Mouse (Mus musculus): ENCODE measurements around the gene Msantd2. TPM values are rescaled to one million over a fixed set of nuclear protein-coding genes. Genes with fewer than 3 reads are reported as not detected.

The Msantd2 gene
- polyA plus RNA-seq (2017; shearing (Covaris generic)): 10 to 100 TPM; 23.8 to 28.9 TPM

DNA sequence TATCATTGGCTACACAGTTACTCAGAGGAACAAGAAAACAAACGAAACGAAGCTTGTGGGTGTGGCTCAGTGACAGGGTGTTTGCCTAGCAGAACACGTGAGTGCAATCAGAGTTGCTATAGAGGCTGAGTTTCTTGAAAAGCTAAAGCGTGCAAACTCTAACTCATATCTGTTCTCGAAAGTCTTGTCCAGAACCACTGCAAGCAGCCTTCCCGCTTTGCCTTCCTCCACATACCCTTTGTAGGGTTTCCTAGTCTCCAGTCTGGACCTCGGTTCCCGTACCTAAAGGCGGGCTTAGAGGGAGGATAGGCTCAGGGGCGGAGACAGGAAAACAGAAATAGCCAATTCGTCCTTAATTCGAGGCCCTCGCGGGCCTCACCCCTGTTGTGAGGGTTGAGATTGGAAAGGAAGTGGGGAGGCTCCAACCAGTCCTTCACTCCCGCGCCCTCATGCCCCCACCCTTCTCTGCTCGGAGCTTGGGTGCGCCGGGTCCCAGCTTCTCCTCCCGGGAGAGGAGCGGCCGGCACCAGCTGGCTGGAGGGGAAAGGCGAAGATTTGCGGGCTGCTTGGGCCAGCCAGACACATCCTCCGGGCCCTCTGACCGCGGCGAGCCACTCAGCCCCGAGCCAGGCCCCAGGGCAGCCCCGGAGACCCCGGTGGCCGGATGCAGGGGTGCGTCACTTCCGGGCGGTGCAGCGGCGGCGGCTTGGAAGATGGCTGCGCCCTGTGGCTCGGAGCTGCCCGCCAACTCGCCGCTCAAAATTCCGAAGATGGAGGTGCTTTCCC, at the start of gene Msantd2:
Msantd2 (plus strand) TSS at position 709 of the 786 bp plus-strand sequence.

DNA sequence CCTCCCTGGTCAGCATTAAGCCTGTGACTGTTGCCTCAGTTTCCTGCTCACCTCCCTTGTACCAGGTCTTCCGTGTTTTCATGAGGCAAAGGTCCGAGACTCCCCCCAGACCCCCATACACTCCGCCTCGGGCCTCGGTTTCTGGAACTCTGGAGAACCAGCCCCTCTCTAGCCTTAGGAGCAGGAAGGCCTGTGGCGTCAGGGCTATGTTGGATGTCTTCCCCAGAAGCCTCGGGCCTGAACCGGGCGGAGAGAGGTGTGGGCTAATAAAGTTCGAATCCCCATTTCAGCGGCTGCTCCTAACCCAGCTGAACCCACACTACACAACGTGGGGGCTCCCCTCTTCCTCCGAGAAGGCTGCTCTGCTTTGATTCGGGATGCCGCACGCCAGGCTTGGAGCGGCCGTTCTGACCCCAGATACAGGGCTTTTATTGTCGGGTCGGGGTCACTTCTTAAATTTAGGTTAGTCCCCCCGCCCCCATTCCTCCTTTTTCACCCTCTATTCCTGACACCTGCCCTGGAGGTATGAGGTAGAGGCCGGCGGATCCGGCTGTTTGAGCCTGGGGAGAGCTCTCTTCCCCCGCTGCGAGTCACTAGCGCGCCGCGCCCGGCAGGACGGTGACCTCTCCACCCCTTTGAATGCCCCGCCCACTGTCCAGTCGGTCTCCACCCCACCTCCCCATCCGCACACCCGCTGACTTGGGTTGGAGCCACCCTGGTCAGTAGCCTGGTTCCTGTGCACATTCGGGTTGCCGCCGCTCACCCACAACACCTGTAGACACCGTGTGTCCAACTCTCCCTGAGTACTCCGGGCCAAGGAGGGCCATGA, 38.5 kb downstream of the Msantd2 start, which contains the start of gene Esam:
Esam (plus strand) TSS at position 683 of the 829 bp plus-strand sequence.

GRCm38 (mm10) chr9:37539170-37540025, 50.3 kb downstream of the Msantd2 start, which contains the start of gene Vsig2:
Gene Vsig2, plus strand, starts transcription at chr9:37539255.

GRCm38 (mm10) chr9:37552536-37553293, 63.6 kb downstream of the Msantd2 start, which contains the start of gene Nrgn:
Gene Nrgn, minus strand, starts transcription at chr9:37552904.

GRCm38 (mm10) chr9:37554838-37555748, 66.0 kb downstream of the Msantd2 start, which contains the start of gene Siae:
Gene Siae, plus strand, starts transcription at chr9:37555698.

Other genes with a start within 250 kb of the Msantd2 start
- gene Slc37a2, start 233.6 kb upstream of the Msantd2 start, polyA plus RNA-seq (2017; shearing (Covaris generic)): 1 to 10 TPM; 4.1 to 6.7 TPM
- 1 to 10 TPM; 6.3 to 7.1 TPM for gene Ccdc15, start 140.9 kb upstream of the Msantd2 start, polyA plus RNA-seq (2017; shearing (Covaris generic))
- under 1 TPM in 1 of 2 experiments, not detected in 1; 0.05 TPM for gene Hepacam, start 122.0 kb upstream of the Msantd2 start, polyA plus RNA-seq (2017; shearing (Covaris generic))
- gene Robo4, start 87.4 kb upstream of the Msantd2 start, polyA plus RNA-seq (2017; shearing (Covaris generic)): not detected
- gene Robo3, start 56.1 kb upstream of the Msantd2 start, polyA plus RNA-seq (2017; shearing (Covaris generic)): 1 to 10 TPM in 1 of 2 experiments, under 1 TPM in 1; 0.17 to 1.3 TPM
- under 1 TPM; 0.37 to 0.92 TPM for gene Esam, start 38.8 kb downstream of the Msantd2 start, polyA plus RNA-seq (2017; shearing (Covaris generic))
- 1 to 10 TPM in 1 of 2 experiments, under 1 TPM in 1; 0.28 to 5.9 TPM for gene Vsig2, start 49.9 kb downstream of the Msantd2 start, polyA plus RNA-seq (2017; shearing (Covaris generic))
- gene Nrgn, start 63.6 kb downstream of the Msantd2 start, polyA plus RNA-seq (2017; shearing (Covaris generic)): 10 to 100 TPM in 1 of 2 experiments, 1 to 10 TPM in 1; 1.6 to 14.9 TPM
- 10 to 100 TPM; 14.9 to 16.8 TPM for gene Siae, start 66.4 kb downstream of the Msantd2 start, polyA plus RNA-seq (2017; shearing (Covaris generic))
- 1 to 10 TPM in 1 of 2 experiments, under 1 TPM in 1; 0.86 to 1.3 TPM for gene Spa17, start 124.4 kb downstream of the Msantd2 start, polyA plus RNA-seq (2017; shearing (Covaris generic))
- gene Tbrg1, start 168.0 kb downstream of the Msantd2 start, polyA plus RNA-seq (2017; shearing (Covaris generic)): 100 to 1,000 TPM; 162 to 186 TPM
- gene Panx3, start 179.9 kb downstream of the Msantd2 start, polyA plus RNA-seq (2017; shearing (Covaris generic)): under 1 TPM; 0.22 to 0.43 TPM
- 1 to 10 TPM in 1 of 2 experiments, under 1 TPM in 1; 0.07 to 2.7 TPM for gene Olfr160, start 226.9 kb downstream of the Msantd2 start, polyA plus RNA-seq (2017; shearing (Covaris generic))

All from inflammation-experienced regulatory T-cells (primary cell).